Mouse (Mus musculus) liver, adult 2 months (tissue): ENCODE measurements around the gene Mlh1.

ENCODE experiments used
- CTCF ChIP-seq: fragments of 200-500 bp; IDR thresholded peaks from 2 replicates; pipeline ENCODE4 v1.5.1; 2011; ENCODE audit warnings: low read depth, low read length, control low read depth
- POLR2A ChIP-seq: fragments of 200-500 bp; IDR thresholded peaks from 2 replicates; pipeline ENCODE4 v1.6.1; 2011; ENCODE audit warnings: low read length, control low read depth; ENCODE audit not compliant: insufficient read depth; ENCODE audit errors: extremely low read depth

GRCm38 (mm10) chr9:111304036-111304435, 32.4 kb upstream of the Mlh1 start:
- TF ChIP-seq POLR2A (no peak), CTCF (no peak)
